ENCODE assay signal across 15 mouse cellular contexts in the genomic region with DNA sequence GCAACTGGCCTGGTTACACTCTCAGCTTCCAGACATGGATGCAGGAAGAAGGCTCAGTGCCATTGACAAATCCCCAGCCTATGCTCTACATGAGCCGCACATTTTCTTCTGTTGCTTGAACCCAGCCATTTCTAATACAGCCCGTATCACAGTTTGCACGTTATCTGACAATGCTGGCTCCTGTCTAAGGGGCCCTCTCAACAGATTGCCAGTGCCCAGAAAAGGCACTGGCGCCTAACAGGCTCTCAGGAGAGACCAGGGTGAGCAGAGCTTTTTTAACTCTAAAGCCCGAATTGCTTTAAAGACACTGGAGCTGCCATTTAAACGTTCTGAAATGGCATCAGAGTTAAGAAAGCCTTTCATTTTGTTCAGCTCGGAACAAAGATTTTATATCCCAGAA. TPM values are rescaled to one million over a fixed set of nuclear protein-coding genes. Genes with fewer than 3 reads are reported as not detected.
DNase-seq lines count a peak whose midpoint lies in the region; ATAC-seq and TF ChIP-seq lines count a peak whose summit lies in the region.
"Had no signal": no experiment of that assay in that cellular context is flagged by ENCODE, and none has a peak within 500 bp of the region (broad histone marks: within the 10 kb centered on the region; RNA-seq: fewer than 3 reads in every experiment).

No protein-coding gene starts in this region.

- no peak for ATAC-seq in heart, embryonic 13.5 days (ENCODE audit: extremely low read depth, insufficient number of reproducible peaks, low FRiP score, low TSS enrichment)
- no peak for ATAC-seq in forebrain, embryonic 12.5 days (ENCODE audit: low FRiP score)
- ATAC-seq in hindbrain, embryonic 15.5 days (ENCODE audit: low FRiP score, low read depth): no peak
- ATAC-seq in midbrain, embryonic 16.5 days: peak; percentile 27
- ATAC-seq: intestine, embryonic 16.5 days had no signal

- WGBS in heart, embryonic 13.5 days: 33% methylated on average over 7 of the region's 7 CpGs
- WGBS in forebrain, embryonic 12.5 days: 23% methylated on average over 7 of the region's 7 CpGs
- WGBS in hindbrain, embryonic 15.5 days: 37% methylated on average over 7 of the region's 7 CpGs
- WGBS in midbrain, embryonic 16.5 days: 21% methylated on average over 7 of the region's 7 CpGs
- WGBS in kidney, adult 2 months: 84% methylated on average over 7 of the region's 7 CpGs

- TF ChIP-seq POLR2A in kidney, adult 2 months (IDR thresholded peaks at IDR 0.05; ENCODE audit: low read depth, low read length): no peak

- peak overlapping the region; percentile 8; the same call in 1 of the 2 replicates for H3K4me2 ChIP-seq in heart, embryonic 13.5 days
- H3K4me2 ChIP-seq in forebrain, embryonic 12.5 days: no peak overlapping the region
- H3K4me2 ChIP-seq in hindbrain, embryonic 15.5 days: no peak overlapping the region
- no peak overlapping the region for H3K4me2 ChIP-seq in midbrain, embryonic 16.5 days (ENCODE audit: low read length)
- H3K4me2 ChIP-seq: embryonic facial prominence, embryonic 13.5 days; liver, embryonic 13.5 days had no signal

- H3K27ac ChIP-seq in heart, embryonic 13.5 days (replicated peaks): peak overlapping the region; percentile 77
- H3K27ac ChIP-seq in forebrain, embryonic 12.5 days: peak overlapping the region; percentile 98
- peak overlapping the region; percentile 83 for H3K27ac ChIP-seq in hindbrain, embryonic 15.5 days (replicated peaks)
- peak overlapping the region; percentile 87 for H3K27ac ChIP-seq in midbrain, embryonic 16.5 days (ENCODE audit: low read length)
- H3K27ac ChIP-seq in kidney, adult 2 months (ENCODE audit: insufficient read depth, low read depth, low read length): no peak overlapping the region
- H3K27ac ChIP-seq: embryonic facial prominence, embryonic 13.5 days; liver, embryonic 13.5 days had no signal

- no peak for DNase-seq in heart, adult 18-20 months
- no peak for DNase-seq in spleen, postnatal 36 days (ENCODE audit: low spot score in 2 of 2)
- DNase-seq in right cerebral cortex, postnatal 14 days: no peak
- no peak for DNase-seq in kidney, adult 2 months
- DNase-seq: adrenal gland, adult 8-10 months; cerebellum, postnatal 10 days; liver, embryonic 13.5 days; right cerebral cortex, postnatal 25 days; thymus, postnatal 14 days had no signal

- H3K36me3 ChIP-seq in heart, embryonic 13.5 days: peaks cover 3% of the 10 kb centered on the region; the same call in 1 of the 2 replicates
- H3K36me3 ChIP-seq in forebrain, embryonic 12.5 days (replicated peaks): peaks cover 19% of the 10 kb centered on the region; the same call in 1 of the 2 replicates
- H3K36me3 ChIP-seq in hindbrain, embryonic 15.5 days: peaks cover 14% of the 10 kb centered on the region; the same call in 1 of the 2 replicates
- no peaks in the 10 kb centered on the region for H3K36me3 ChIP-seq in midbrain, embryonic 16.5 days (ENCODE audit: control insufficient read depth, insufficient read depth, low read length)
- H3K36me3 ChIP-seq in kidney, adult 2 months (ENCODE audit: control insufficient read depth, insufficient read depth, low read length): no peaks in the 10 kb centered on the region; the same call in 1 of the 2 replicates
- H3K36me3 ChIP-seq: liver, embryonic 13.5 days had no signal

- no peaks in the 10 kb centered on the region for H3K27me3 ChIP-seq in heart, embryonic 13.5 days (replicated peaks)
- no peaks in the 10 kb centered on the region for H3K27me3 ChIP-seq in forebrain, embryonic 12.5 days
- no peaks in the 10 kb centered on the region for H3K27me3 ChIP-seq in hindbrain, embryonic 15.5 days
- no peaks in the 10 kb centered on the region for H3K27me3 ChIP-seq in midbrain, embryonic 16.5 days (ENCODE audit: control insufficient read depth, insufficient read depth, low read depth, low read length)
- H3K27me3 ChIP-seq in kidney, adult 2 months (replicated peaks; ENCODE audit: control insufficient read depth, insufficient read depth, low read length): no peaks in the 10 kb centered on the region
- H3K27me3 ChIP-seq: embryonic facial prominence, embryonic 13.5 days; liver, embryonic 13.5 days had no signal

- peaks cover 30% of the 10 kb centered on the region for H3K4me1 ChIP-seq in heart, embryonic 13.5 days
- peaks cover 42% of the 10 kb centered on the region for H3K4me1 ChIP-seq in forebrain, embryonic 12.5 days
- H3K4me1 ChIP-seq in hindbrain, embryonic 15.5 days (replicated peaks): peaks cover 28% of the 10 kb centered on the region
- H3K4me1 ChIP-seq in midbrain, embryonic 16.5 days (ENCODE audit: control insufficient read depth, insufficient read depth, low read length): peaks cover 26% of the 10 kb centered on the region
- no peaks in the 10 kb centered on the region for H3K4me1 ChIP-seq in kidney, adult 2 months (ENCODE audit: control insufficient read depth, insufficient read depth, low read length)
- H3K4me1 ChIP-seq: liver, embryonic 13.5 days had no signal

- H3K9me3 ChIP-seq in heart, embryonic 13.5 days: no peaks in the 10 kb centered on the region
- no peaks in the 10 kb centered on the region for H3K9me3 ChIP-seq in forebrain, embryonic 12.5 days
- no peaks in the 10 kb centered on the region for H3K9me3 ChIP-seq in hindbrain, embryonic 15.5 days
- H3K9me3 ChIP-seq in midbrain, embryonic 16.5 days (replicated peaks; ENCODE audit: control insufficient read depth, low read length, poor library complexity, severe bottlenecking): no peaks in the 10 kb centered on the region
- H3K9me3 ChIP-seq: embryonic facial prominence, embryonic 13.5 days; liver, embryonic 13.5 days had no signal

- H3K4me3 ChIP-seq in heart, embryonic 13.5 days: no peak overlapping the region
- no peak overlapping the region for H3K4me3 ChIP-seq in forebrain, embryonic 12.5 days (replicated peaks)
- H3K4me3 ChIP-seq in hindbrain, embryonic 15.5 days: no peak overlapping the region
- no peak overlapping the region for H3K4me3 ChIP-seq in midbrain, embryonic 16.5 days (ENCODE audit: low read depth, low read length)
- no peak overlapping the region for H3K4me3 ChIP-seq in kidney, adult 2 months (ENCODE audit: insufficient read depth, low read depth, low read length)
- H3K4me3 ChIP-seq: embryonic facial prominence, embryonic 13.5 days; liver, embryonic 13.5 days had no signal

- TF ChIP-seq CTCF in kidney, adult 2 months (conservative IDR thresholded peaks at IDR 0.05; ENCODE audit: insufficient read depth, insufficient read length, low read depth, low read length): no peak

- H3K9ac ChIP-seq in heart, embryonic 13.5 days: 0 out of 2 replicates have a peak overlapping the region, but pooled peaks have one; percentile 0
- H3K9ac ChIP-seq in forebrain, embryonic 12.5 days: peak overlapping the region; percentile 30; the same call in 1 of the 2 replicates
- H3K9ac ChIP-seq in hindbrain, embryonic 15.5 days: no peak overlapping the region
- no peak overlapping the region for H3K9ac ChIP-seq in midbrain, embryonic 16.5 days (ENCODE audit: low read depth, low read length)
- H3K9ac ChIP-seq: embryonic facial prominence, embryonic 13.5 days; liver, embryonic 13.5 days had no signal

RNA-seq across cellular contexts. Expression of gene Rars, which starts 31.8 kb away (rescaled TPM):
- polyA plus RNA-seq in heart, embryonic 13.5 days (2015; fragmentation: Nextera tagmentation; extraction: Ambion mirVana): 63.5 and 70.0 TPM in 2 replicates
- total RNA-seq in heart, adult 18-20 months (2021): 10 to 100 TPM; 35.6 to 36.2 TPM
- 83.7 and 85.6 TPM in 2 replicates for polyA plus RNA-seq in forebrain, embryonic 12.5 days (2016; fragmentation: Nextera tagmentation; extraction: Ambion mirVana)
- 64.0 and 67.0 TPM in 2 replicates for polyA plus RNA-seq in hindbrain, embryonic 15.5 days (2015; fragmentation: Nextera tagmentation; extraction: Ambion mirVana)
- polyA plus RNA-seq in midbrain, embryonic 16.5 days (2015; fragmentation: Nextera tagmentation; extraction: Ambion mirVana): 70.2 and 71.9 TPM in 2 replicates
- 14.5 and 19.3 TPM in 2 replicates for polyA plus RNA-seq in kidney, adult 2 months (2012; rRNA removed)

Comparison
In these comparisons a context has a peak if more than half of its experiments do, and no peak if none do; other contexts are left out.
1. H3K9ac ChIP-seq: peak in heart, embryonic 13.5 days (single experiment) and forebrain, embryonic 12.5 days (single experiment); none in hindbrain, embryonic 15.5 days (single experiment) and midbrain, embryonic 16.5 days (single experiment).